Mouse (Mus musculus) embryonic fibroblast, embryonic 13.5 days (primary cell): ENCODE measurements around the gene Psme4. TPM values are rescaled to one million over a fixed set of nuclear protein-coding genes. Genes with fewer than 3 reads are reported as not detected.
"Not testable (repeated sequence)": the region's sequence is repeated elsewhere in the genome, so short reads cannot be mapped to it uniquely, and the experiment has no call there.

Source experiments
- H3K27ac ChIP-seq: 2 replicates; pipeline ENCODE4 v1.5.1; 2012; ENCODE audit warnings: low read length, control low read depth, inconsistent platforms; ENCODE audit not compliant: insufficient read depth
- H3K4me1 ChIP-seq: 2 replicates; pipeline ENCODE4 v1.6.1; 2011; ENCODE audit warnings: low read length; ENCODE audit not compliant: control insufficient read depth, insufficient read depth
- H3K4me3 ChIP-seq: 2 replicates; pipeline ENCODE4 v1.5.1; 2011; ENCODE audit warnings: mild to moderate bottlenecking, control low read depth, low read length; ENCODE audit not compliant: insufficient read depth
- CTCF ChIP-seq: IDR thresholded peaks from 2 replicates; pipeline ENCODE4 v1.5.1; 2011; ENCODE audit warnings: mild to moderate bottlenecking, control low read depth, low read length, moderate library complexity, borderline replicate concordance; ENCODE audit not compliant: insufficient read depth
- POLR2A ChIP-seq: IDR thresholded peaks from 2 replicates; pipeline ENCODE4 v1.6.1; 2011; ENCODE audit warnings: low read depth, mild to moderate bottlenecking, control low read depth, low read length, moderate library complexity
- polyA plus RNA-seq: library from polyadenylated mRNA; stranded (reverse); fragments of >200 nt; gene quantifications from 2 replicates; pipeline ENCODE4 v1.2.4, GENCODE M21; 2011; ENCODE audit warnings: low read depth; ENCODE audit not compliant: missing spikeins, insufficient read length

The Psme4 gene
- polyA plus RNA-seq, result 73.2 and 82.3 TPM in 2 replicates

GRCm38 (mm10) chr11:30771267-30771903, at the start of gene Psme4:
Gene Psme4 (plus strand): TSS chr11:30771726.
- Histone ChIP-seq H3K4me3 (peak within 1 kb of the TSS; percentile 88), H3K4me1 (peaks cover 3% of the 10 kb centered on the region; the same call in 1 of the 2 replicates), H3K27ac (peak within 1 kb of the TSS; percentile 29; the same call in 1 of the 2 replicates)
- no peak for TF ChIP-seq CTCF
- peak; percentile 97 for TF ChIP-seq POLR2A

GRCm38 (mm10) chr11:30723438-30723837, 48.1 kb upstream of the Psme4 start:
- H3K4me3 ChIP-seq, result no peak overlapping the region

GRCm38 (mm10) chr11:30730721-30731120, 40.8 kb upstream of the Psme4 start:
- no peak overlapping the region for H3K27ac ChIP-seq
- H3K4me1 ChIP-seq, result no peaks in the 10 kb centered on the region
- no peak overlapping the region for H3K4me3 ChIP-seq
- no peak for TF ChIP-seq POLR2A
- TF ChIP-seq CTCF, result no peak

More at GRCm38 (mm10) chr11:30723438-30723837, 48.1 kb upstream of the Psme4 start:
- TF ChIP-seq POLR2A, result no peak
- no peak for TF ChIP-seq CTCF
- Histone ChIP-seq H3K4me1 (no peaks in the 10 kb centered on the region), H3K27ac (no peak overlapping the region)

GRCm38 (mm10) chr11:30733376-30733775, 38.1 kb upstream of the Psme4 start:
- TF ChIP-seq CTCF (no peak), POLR2A (no peak)
- no peak overlapping the region for H3K4me3 ChIP-seq
- H3K4me1 ChIP-seq, result no peaks in the 10 kb centered on the region
- H3K27ac ChIP-seq, result no peak overlapping the region

GRCm38 (mm10) chr11:30743991-30744390, 27.5 kb upstream of the Psme4 start:
- no peak overlapping the region for H3K27ac ChIP-seq
- no peaks in the 10 kb centered on the region for H3K4me1 ChIP-seq
- no peak overlapping the region for H3K4me3 ChIP-seq
- no peak for TF ChIP-seq CTCF
- TF ChIP-seq POLR2A, result no peak

- Histone ChIP-seq H3K27ac (no peak overlapping the region), H3K4me3 (no peak overlapping the region), H3K4me1 (no peaks in the 10 kb centered on the region)
- no peak for TF ChIP-seq POLR2A
- TF ChIP-seq CTCF, result no peak
Measured at GRCm38 (mm10) chr11:30748938-30749337, 22.6 kb upstream of the Psme4 start.

- H3K4me1 ChIP-seq, result no peaks in the 10 kb centered on the region
- no peak overlapping the region for H3K27ac ChIP-seq
- no peak for TF ChIP-seq CTCF
- no peak for TF ChIP-seq POLR2A
- H3K4me3 ChIP-seq, result no peak overlapping the region
Measured at GRCm38 (mm10) chr11:30749587-30749986, 21.9 kb upstream of the Psme4 start.

GRCm38 (mm10) chr11:30750039-30750823, 21.3 kb upstream of the Psme4 start:
- no peak overlapping the region for H3K4me3 ChIP-seq
- no peak overlapping the region for H3K27ac ChIP-seq
- TF ChIP-seq CTCF (no peak), POLR2A (no peak)
- H3K4me1 ChIP-seq, result no peaks in the 10 kb centered on the region

- H3K27ac ChIP-seq, result no peak overlapping the region
- H3K4me1 ChIP-seq, result no peaks in the 10 kb centered on the region
- TF ChIP-seq CTCF, result no peak
- no peak for TF ChIP-seq POLR2A
- H3K4me3 ChIP-seq, result no peak overlapping the region
Measured at GRCm38 (mm10) chr11:30752956-30753355, 18.6 kb upstream of the Psme4 start.

GRCm38 (mm10) chr11:30754486-30754854, 17.1 kb upstream of the Psme4 start:
- H3K4me3 ChIP-seq, result peak overlapping the region; percentile 17
- not testable (repeated sequence) for H3K4me1 ChIP-seq, H3K27ac ChIP-seq
